Mouse (Mus musculus) heart, embryonic 14.5 days (tissue): ENCODE results near the gene Veph1. TPM values are rescaled to one million over a fixed set of nuclear protein-coding genes. Genes with fewer than 3 reads are reported as not detected.

Experiments used
- ATAC-seq: fragments of 200-750 bp; cut with Nextera tagmentation; 2 replicates; pipeline ENCODE4 v1.8.0; 2017; ENCODE audit warnings: low read depth, moderate TSS enrichment; ENCODE audit not compliant: insufficient number of reproducible peaks, insufficient read depth, low FRiP score
- H3K27ac ChIP-seq, 2 experiments: fragments of 200-500 bp in 1 of 2; fragments of 300-500 bp in 1 of 2; sonication (generic) in 1 of 2; replicated peaks in 1 of 2; 2 replicates each; pipeline ENCODE4 v1.5.1; 2012 to 2014; ENCODE audit warnings: low read depth in 2 of 2, low read length in 2 of 2, control low read depth in 1 of 2, mild to moderate bottlenecking in 1 of 2, mixed read lengths in 1 of 2; ENCODE audit not compliant: control insufficient read depth in 1 of 2, insufficient read depth in 1 of 2
- H3K27me3 ChIP-seq: fragments of 300-500 bp; sonication (generic); 2 replicates; pipeline ENCODE4 v1.6.1; 2014; ENCODE audit warnings: mild to moderate bottlenecking, low read length, control low read depth; ENCODE audit not compliant: control insufficient read depth, insufficient read depth
- H3K36me3 ChIP-seq: fragments of 300-500 bp; sonication (generic); 2 replicates; pipeline ENCODE4 v1.6.1; 2014; ENCODE audit warnings: mild to moderate bottlenecking, control low read depth, low read length, mixed read lengths; ENCODE audit not compliant: control insufficient read depth, insufficient read depth
- H3K4me1 ChIP-seq, 2 experiments: fragments of 200-500 bp in 1 of 2; fragments of 300-500 bp in 1 of 2; sonication (generic) in 1 of 2; 2 replicates each; pipeline ENCODE4 v1.6.1; 2012 to 2014; ENCODE audit warnings: low read length in 2 of 2, control low read depth in 1 of 2, mixed read lengths in 1 of 2; ENCODE audit not compliant: control insufficient read depth in 2 of 2, insufficient read depth in 2 of 2
- H3K4me2 ChIP-seq: fragments of 300-500 bp; sonication (generic); 2 replicates; pipeline ENCODE4 v1.6.1; 2014; ENCODE audit warnings: mild to moderate bottlenecking, low read length
- H3K4me3 ChIP-seq, 2 experiments: fragments of 200-500 bp in 1 of 2; fragments of 300-500 bp in 1 of 2; sonication (generic) in 1 of 2; 2 replicates each; pipeline ENCODE4 v1.5.1; 2012 to 2014; ENCODE audit warnings: low read length in 2 of 2, mild to moderate bottlenecking in 2 of 2, control low read depth in 1 of 2, low read depth in 1 of 2, moderate library complexity in 1 of 2; ENCODE audit not compliant: control insufficient read depth in 1 of 2, insufficient read depth in 1 of 2
- H3K9ac ChIP-seq: fragments of 300-500 bp; sonication (generic); 2 replicates; pipeline ENCODE4 v1.6.1; 2014; ENCODE audit warnings: mild to moderate bottlenecking, low read length
- H3K9me3 ChIP-seq: fragments of 300-500 bp; sonication (generic); 2 replicates; pipeline ENCODE4 v1.6.1; 2016; ENCODE audit warnings: low read length, control low read depth; ENCODE audit not compliant: control insufficient read depth
- WGBS: fragments of 180-500 bp; shearing (Covaris S2); extraction: QIAGEN DNeasy Blood & Tissue Kit; methylation state at CpG from one replicate; pipeline ENCODE4 v1.1.7; 2014; 5-methylcytosine and 5-hydroxymethylcytosine counted together
- polyA plus RNA-seq: library from polyadenylated mRNA; unstranded; fragments of >200 nt; fragmentation: Nextera tagmentation; extraction: Ambion mirVana; gene quantifications from 2 replicates; pipeline ENCODE4 v1.2.1, GENCODE M21; 2014

The Veph1 gene
- polyA plus RNA-seq, 1 experiment from 2014 or later = 1.0 TPM

GRCm38 (mm10) chr3:66091746-66092145 lies 204.9 kb downstream of the Veph1 start:
- ATAC-seq = no peak
- H3K9ac ChIP-seq = no peak overlapping the region
- no peaks in the 10 kb centered on the region for H3K27me3 ChIP-seq
- 65% methylated on average over 2 of the region's 2 CpGs for WGBS
- no peaks in the 10 kb centered on the region for H3K9me3 ChIP-seq
- no peak overlapping the region for H3K4me2 ChIP-seq
- H3K36me3 ChIP-seq = no peaks in the 10 kb centered on the region
- H3K4me1 ChIP-seq = no peaks in the 10 kb centered on the region
- H3K27ac ChIP-seq = no peak overlapping the region
- no peak overlapping the region for H3K4me3 ChIP-seq

- Histone ChIP-seq H3K9ac (no peak overlapping the region), H3K9me3 (no peaks in the 10 kb centered on the region), H3K27me3 (no peaks in the 10 kb centered on the region), H3K4me3 (no peak overlapping the region), H3K27ac (no peak overlapping the region), H3K36me3 (no peaks in the 10 kb centered on the region), H3K4me1 (no peaks in the 10 kb centered on the region), H3K4me2 (no peak overlapping the region)
- WGBS = 74% methylated on average over 7 of the region's 7 CpGs
- no peak for ATAC-seq
Measured at GRCm38 (mm10) chr3:66087608-66088007, 209.0 kb downstream of the Veph1 start.

GRCm38 (mm10) chr3:66083856-66084255 lies 212.8 kb downstream of the Veph1 start:
- ATAC-seq = no peak
- Histone ChIP-seq H3K4me2 (no peak overlapping the region), H3K36me3 (no peaks in the 10 kb centered on the region), H3K9ac (no peak overlapping the region), H3K9me3 (no peaks in the 10 kb centered on the region), H3K27me3 (no peaks in the 10 kb centered on the region), H3K4me3 (no peak overlapping the region), H3K4me1 (no peaks in the 10 kb centered on the region), H3K27ac (no peak overlapping the region)
- 83% methylated on average over 3 of the region's 3 CpGs for WGBS

- Histone ChIP-seq H3K27ac (no peak overlapping the region), H3K4me3 (no peak overlapping the region), H3K4me1 (no peaks in the 10 kb centered on the region), H3K36me3 (no peaks in the 10 kb centered on the region), H3K27me3 (no peaks in the 10 kb centered on the region), H3K4me2 (no peak overlapping the region), H3K9ac (no peak overlapping the region), H3K9me3 (no peaks in the 10 kb centered on the region)
- no peak for ATAC-seq
- 64% methylated on average over 5 of the region's 5 CpGs for WGBS
Measured at GRCm38 (mm10) chr3:66083407-66083806, 213.2 kb downstream of the Veph1 start.

GRCm38 (mm10) chr3:66082975-66083374 lies 213.7 kb downstream of the Veph1 start:
- Histone ChIP-seq H3K27me3 (no peaks in the 10 kb centered on the region), H3K4me2 (no peak overlapping the region), H3K36me3 (no peaks in the 10 kb centered on the region), H3K4me3 (no peak overlapping the region), H3K27ac (no peak overlapping the region), H3K4me1 (no peaks in the 10 kb centered on the region), H3K9me3 (no peaks in the 10 kb centered on the region), H3K9ac (no peak overlapping the region)
- ATAC-seq = no peak
- 91% methylated on average over 4 of the region's 4 CpGs for WGBS

GRCm38 (mm10) chr3:66081363-66081736 lies 215.3 kb downstream of the Veph1 start:
- no peak overlapping the region for H3K4me2 ChIP-seq
- no peaks in the 10 kb centered on the region for H3K4me1 ChIP-seq
- no peak for ATAC-seq
- no peaks in the 10 kb centered on the region for H3K36me3 ChIP-seq
- no peak overlapping the region for H3K4me3 ChIP-seq
- no peaks in the 10 kb centered on the region for H3K27me3 ChIP-seq
- no peaks in the 10 kb centered on the region for H3K9me3 ChIP-seq
- no peak overlapping the region for H3K9ac ChIP-seq
- WGBS = 62% methylated on average over 3 of the region's 3 CpGs
- no peak overlapping the region for H3K27ac ChIP-seq

- Histone ChIP-seq H3K4me1 (no peaks in the 10 kb centered on the region), H3K4me2 (no peak overlapping the region), H3K27me3 (no peaks in the 10 kb centered on the region), H3K9ac (no peak overlapping the region), H3K9me3 (no peaks in the 10 kb centered on the region), H3K36me3 (no peaks in the 10 kb centered on the region), H3K27ac (no peak overlapping the region), H3K4me3 (no peak overlapping the region)
- no peak for ATAC-seq
- 72% methylated on average over 3 of the region's 4 CpGs for WGBS
Measured at GRCm38 (mm10) chr3:66080631-66081362, 215.8 kb downstream of the Veph1 start.

- no peak for ATAC-seq
- Histone ChIP-seq H3K9ac (no peak overlapping the region), H3K36me3 (no peaks in the 10 kb centered on the region), H3K4me3 (no peak overlapping the region), H3K9me3 (no peaks in the 10 kb centered on the region), H3K27ac (no peak overlapping the region), H3K27me3 (no peaks in the 10 kb centered on the region), H3K4me2 (no peak overlapping the region), H3K4me1 (no peaks in the 10 kb centered on the region)
- WGBS = 76% methylated on average over 4 of the region's 4 CpGs
Measured at GRCm38 (mm10) chr3:66079886-66080285, 216.8 kb downstream of the Veph1 start.
